Mouse (Mus musculus) midbrain, embryonic 11.5 days (tissue): Measurements from ENCODE around the gene Fzd5. TPM values are rescaled to one million over a fixed set of nuclear protein-coding genes. Genes with fewer than 3 reads are reported as not detected.

Source experiments
- polyA plus RNA-seq: library from polyadenylated mRNA; unstranded; fragments of >200 nt; fragmentation: Nextera tagmentation; extraction: Ambion mirVana; gene quantifications from 2 replicates; pipeline ENCODE4 v1.2.1, GENCODE M21; 2014

Gene Fzd5
- polyA plus RNA-seq, 1 experiment from 2014 or later: 0.52 TPM

Other genes with a start within 250 kb of the Fzd5 start
- 59.7 and 71.4 TPM in 2 replicates for gene Creb1, start 205.1 kb downstream of the Fzd5 start, polyA plus RNA-seq
- 20.9 and 24.4 TPM in 2 replicates for gene Mettl21a, start 120.5 kb downstream of the Fzd5 start, polyA plus RNA-seq
- 10.2 and 12.9 TPM in 2 replicates for gene Ccnyl1, start 47.3 kb downstream of the Fzd5 start, polyA plus RNA-seq
- gene Plekhm3, start 219.1 kb upstream of the Fzd5 start, polyA plus RNA-seq: 5.6 and 5.9 TPM in 2 replicates